Mouse (Mus musculus) common myeloid progenitor, adult 5-6 weeks (primary cell): Measurements from ENCODE around the gene Sept8. TPM values are rescaled to one million over a fixed set of nuclear protein-coding genes. Genes with fewer than 3 reads are reported as not detected.
A peak's percentile ranks its signal among the peaks of the same experiment; 100 is the strongest.
"Not testable (repeated sequence)": the region's sequence is repeated elsewhere in the genome, so short reads cannot be mapped to it uniquely, and the experiment has no call there.

Experiments used
- ATAC-seq: replicated peaks from 2 replicates; pipeline ENCODE4 v1.8.0; 2016; ENCODE audit warnings: low read depth, mild to moderate bottlenecking, moderate TSS enrichment, inconsistent platforms; ENCODE audit not compliant: poor library complexity, severe bottlenecking
- total RNA-seq: library from RNA; stranded (forward); fragments of 200-1000, 187-1606 nt; gene quantifications from 2 replicates; pipeline ENCODE4 v1.2.3, GENCODE M21; 2017

Gene Sept8
- total RNA-seq, 1 experiment from 2014 or later, result 64.2 TPM

DNA sequence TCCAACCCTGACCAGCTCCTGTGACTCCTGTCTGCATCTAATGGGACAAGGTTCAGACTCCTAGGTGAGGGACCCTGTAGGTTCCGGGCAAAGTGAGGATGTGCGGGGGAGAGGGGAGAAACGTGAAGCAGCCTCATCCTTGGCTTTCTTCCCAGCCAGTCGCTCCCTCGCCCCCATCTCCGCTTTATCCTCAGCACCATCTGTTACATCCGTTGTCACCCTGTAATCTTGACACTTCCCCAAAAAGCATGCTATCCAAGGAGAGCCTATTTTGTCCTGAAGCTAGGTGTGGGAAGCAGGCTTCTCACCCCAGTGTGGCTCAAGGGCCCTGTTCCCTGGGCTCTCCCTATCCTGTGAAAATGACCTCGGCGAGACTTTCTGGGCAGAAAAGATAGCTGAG lies 3.9 kb downstream of the Sept8 start:
- no peak for ATAC-seq

DNA sequence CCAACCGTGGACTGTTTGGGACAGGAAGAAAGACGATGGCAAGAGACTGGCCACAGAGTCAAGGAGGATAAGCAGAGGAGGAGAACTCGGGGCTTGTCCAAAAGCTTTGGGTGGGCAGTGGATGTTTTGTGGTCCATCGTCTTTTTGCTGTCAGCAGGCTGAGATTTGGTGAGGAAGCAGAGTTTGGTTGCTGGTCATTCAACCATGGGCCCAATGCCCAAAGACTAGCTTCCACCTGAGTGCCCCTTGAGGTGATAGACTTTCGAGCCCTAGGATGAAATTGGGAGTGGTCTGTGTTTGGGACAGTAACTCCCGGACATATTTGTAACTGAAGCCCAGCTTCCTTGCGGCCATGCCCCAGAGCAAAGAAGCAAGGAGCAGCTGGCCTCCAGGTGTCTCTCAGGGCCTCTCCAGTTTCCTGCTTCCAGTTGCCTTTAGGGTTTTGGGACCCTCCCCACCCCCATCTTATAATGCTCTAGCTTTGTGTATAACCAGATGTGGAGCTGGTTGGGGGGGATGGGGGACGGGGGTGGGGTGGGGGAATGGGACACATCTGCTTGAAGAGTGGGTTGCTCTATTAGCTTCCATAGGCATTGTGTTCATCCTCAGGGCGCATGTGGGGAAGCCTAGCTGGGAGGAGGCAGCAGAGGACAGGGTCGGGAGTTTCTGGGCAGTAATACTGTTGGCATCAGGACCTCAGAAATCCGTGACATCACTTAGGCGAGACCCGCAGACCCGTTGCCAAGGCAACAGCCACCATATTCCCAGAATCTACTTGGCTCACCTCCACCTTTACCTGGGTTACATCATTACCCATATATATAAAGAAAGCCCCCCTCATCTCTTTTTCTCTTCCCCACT lies 4.7 kb downstream of the Sept8 start:
- no peak for ATAC-seq

DNA sequence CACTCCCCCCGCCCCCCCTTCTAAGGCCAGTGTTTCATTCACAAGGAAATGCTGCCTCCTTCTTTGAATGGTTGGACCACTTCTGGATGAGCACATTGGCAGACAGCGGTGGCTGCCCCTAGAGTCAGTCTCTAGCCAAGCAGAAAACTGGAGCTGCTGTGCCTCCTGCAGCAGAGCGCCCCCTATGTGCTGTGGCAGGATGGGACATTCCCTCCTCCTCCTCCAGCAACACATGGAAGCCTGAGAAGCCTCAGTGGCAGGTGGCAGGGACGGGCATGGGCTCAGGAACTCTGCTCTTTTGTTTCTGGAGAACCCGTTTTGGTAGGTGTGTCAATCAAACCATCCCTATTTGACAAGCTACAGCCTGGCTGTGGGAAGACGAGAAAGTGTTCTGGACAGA lies 5.8 kb downstream of the Sept8 start:
- no peak for ATAC-seq

DNA sequence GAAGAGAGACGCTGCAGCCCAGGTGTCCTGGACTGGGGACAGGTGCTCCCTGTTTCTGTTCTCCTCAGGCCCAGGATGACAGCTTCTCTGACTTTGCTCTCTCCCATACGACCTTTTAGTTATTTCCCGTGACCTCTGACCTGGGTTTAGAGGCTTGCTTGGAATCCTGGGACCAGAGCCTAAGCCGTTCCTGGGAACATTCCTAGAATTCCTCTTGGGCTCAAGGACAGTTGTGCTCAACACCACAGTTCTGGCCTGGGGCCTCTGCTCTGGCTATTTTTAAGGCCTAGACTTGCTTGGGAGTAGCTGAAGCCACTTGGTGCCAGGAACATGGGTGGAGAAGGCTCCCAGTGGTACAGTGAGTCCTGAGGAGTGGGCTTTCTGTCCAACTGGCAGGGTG lies 6.4 kb downstream of the Sept8 start:
- no peak for ATAC-seq

DNA sequence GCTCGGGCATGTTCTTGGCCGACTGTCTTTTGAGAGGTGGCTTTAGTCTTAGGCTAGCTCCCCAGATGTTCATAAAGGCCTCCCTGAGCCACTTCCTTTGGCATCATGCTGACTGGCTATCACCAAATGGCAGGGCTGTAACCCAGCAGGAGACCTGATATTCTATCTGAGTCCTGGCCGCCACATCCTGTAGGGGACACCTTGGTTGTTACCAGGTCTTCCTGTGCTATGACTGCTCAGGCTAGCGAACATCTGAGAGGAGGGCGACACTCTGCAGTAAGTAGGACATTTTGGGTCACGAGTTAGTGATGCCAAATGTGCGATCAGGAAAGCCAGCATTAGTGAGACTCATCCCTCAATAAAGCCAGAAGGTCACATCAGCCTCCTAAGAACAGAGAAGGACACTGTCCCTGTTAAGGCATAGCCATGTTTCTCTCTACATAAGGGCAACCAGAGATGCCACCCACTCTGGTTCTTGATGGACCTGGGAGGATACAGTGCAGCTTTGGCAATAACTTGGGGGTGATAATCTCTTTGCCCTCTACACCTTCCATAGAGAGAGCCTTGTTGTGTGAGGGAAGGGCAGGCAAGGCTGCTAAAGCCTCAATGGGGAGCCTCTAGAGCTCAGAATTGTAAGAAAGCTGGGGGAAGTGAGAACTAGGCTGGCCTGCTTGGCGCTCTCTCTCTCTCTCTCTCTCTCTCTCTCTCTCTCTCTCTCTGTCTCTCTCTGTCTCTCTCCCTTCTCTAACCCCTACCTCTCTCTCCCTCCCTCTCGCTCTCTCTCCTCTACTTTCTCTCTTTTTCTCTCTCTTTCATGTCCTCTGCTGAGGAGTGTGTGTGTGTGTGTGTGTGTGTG lies 9.6 kb downstream of the Sept8 start:
- ATAC-seq, result peak; percentile 42

DNA sequence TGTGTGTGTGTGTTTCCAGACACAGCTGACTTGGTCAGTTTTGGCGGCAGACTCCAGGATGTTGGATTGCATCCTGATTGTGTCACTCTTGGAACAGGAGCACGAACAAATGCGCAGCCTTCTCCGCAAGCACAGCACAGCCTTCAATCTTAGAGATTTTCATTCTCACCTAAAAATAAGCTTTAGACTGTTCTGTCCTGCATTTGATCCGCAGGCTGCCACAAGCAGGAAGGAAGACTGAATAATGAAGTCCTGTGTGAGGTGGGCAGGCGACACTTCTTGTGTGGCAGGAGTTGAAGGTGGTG lies 10.1 kb downstream of the Sept8 start:
- ATAC-seq, result no peak

DNA sequence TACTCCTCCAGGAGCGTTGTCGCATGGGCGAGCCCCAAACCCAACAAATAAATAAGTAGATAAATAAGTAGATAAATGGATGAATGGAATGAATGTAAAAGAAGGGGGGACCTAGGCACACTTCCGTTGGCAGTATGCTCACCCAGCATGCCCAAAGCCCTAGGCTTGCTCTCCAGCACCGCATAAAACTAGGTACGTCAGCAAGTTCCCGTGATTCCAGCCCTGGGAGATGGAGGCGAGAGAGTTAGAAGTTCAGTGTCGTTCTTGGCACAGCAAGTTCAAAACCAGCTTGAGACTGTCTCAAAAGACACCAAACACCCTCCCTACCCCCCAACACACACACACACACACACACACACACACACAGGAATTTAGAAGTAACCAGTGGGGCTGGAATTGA lies 10.9 kb downstream of the Sept8 start:
- ATAC-seq, result no peak

DNA sequence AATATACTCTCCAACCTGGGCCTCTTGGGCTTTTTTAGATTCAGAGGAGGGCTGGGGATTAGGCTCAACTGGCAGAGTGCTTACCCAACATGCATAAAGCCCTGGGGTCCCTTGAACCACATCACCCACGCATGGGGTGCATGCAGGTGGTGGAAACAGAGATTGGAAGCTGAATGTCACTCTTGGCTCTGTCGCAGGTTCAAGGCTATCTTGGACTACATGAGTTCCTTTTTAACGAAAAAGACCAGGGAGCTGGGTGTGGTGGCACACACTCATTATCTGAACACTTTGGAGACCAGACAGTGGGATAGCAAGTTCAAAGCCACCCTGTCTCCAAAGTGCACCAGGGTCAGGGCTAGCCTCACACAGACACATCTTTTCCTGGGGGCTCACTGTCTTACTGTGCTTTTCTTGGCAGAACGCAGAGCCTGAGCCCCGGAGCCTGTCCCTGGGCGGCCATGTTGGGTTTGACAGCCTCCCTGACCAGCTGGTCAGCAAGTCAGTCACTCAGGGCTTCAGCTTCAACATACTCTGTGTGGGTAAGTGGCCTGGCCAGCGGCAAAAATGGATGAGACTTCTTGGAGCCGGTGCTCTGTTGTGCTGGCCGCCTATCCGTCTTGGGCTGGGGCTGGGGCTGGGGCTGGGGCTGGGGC lies 12.6 kb downstream of the Sept8 start:
- no peak for ATAC-seq

DNA sequence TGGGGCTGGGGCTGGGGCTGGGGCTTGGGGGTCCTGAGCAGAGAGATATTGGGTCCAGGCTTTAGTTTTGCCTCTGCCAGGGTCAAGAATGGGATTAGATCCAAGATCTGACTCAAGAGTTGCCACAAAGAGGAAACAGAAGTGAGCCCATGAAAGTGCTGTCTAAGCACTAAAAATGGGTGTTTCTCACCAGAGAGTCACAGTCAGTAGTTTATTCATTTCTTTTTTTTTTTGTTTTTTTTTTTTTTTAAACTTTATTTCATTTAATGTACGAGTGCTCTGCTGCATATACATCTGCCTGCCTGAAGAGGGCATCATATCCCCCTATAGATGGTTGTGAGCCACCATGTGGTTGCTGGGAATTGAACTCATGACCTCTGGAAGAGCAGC lies 13.2 kb downstream of the Sept8 start:
- no peak for ATAC-seq

DNA sequence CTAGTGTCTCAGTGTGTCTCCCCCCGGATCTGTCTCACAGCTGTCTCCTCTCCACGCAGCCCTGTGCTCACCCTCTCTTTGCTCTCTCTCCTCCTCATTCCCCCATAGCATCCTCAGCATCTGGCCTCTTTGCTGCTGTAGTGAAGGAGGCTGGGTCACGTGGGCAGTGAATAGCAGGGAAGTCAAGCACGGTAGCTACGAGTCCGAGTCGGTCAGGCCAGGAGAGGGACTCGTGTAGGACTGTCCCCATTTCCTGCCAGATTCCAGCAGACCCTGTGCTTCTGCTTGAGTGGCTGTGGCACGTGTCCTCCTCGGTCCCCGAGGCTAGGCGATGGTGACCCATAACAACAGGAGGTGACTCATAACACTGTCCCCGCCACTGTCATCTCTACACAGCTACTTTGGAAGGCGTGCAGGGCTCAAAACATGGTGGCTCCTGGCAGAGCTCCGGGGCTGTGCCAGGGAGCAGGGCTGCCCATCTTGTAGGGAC lies 20.0 kb downstream of the Sept8 start:
- ATAC-seq, result no peak

DNA sequence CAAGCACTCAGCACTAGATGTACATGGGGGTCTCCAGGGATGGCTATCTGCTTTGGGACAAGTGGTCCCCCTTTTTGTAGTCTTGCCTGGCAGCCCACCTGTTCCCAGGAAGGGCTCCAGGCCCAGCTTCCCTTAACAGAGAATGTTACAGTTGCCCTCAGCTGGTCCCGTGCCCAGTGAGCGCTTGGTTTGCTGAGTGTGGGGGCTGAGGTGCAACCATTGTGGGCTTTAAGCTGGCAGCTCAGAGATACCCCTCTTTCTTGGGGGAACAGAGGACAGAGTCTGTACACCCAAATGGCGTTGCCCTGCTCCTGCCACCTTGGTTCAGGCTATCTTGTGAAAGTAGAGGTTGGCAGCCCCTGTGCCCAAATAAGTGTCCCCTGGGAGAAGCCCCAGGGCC lies 21.3 kb downstream of the Sept8 start:
- no peak for ATAC-seq

DNA sequence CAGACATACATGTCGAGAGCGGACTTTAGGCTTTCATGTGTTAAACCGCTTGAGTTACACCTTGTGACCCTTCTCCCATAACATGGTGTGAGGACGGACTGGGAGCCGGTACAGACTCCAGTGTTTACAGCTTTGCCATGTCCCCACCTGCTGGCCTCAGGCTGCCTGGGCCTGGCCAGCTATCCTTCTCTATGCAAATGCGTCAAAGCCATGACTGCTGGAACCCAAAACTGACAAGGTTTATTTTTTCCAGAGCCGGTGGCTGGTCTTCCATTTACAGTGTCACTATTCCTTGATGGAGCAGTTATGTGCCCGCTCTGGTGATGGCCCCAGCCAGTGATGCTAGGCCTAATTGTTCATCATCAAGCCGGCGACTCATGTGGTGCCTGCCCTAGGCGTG lies 22.2 kb downstream of the Sept8 start:
- ATAC-seq, result no peak

DNA sequence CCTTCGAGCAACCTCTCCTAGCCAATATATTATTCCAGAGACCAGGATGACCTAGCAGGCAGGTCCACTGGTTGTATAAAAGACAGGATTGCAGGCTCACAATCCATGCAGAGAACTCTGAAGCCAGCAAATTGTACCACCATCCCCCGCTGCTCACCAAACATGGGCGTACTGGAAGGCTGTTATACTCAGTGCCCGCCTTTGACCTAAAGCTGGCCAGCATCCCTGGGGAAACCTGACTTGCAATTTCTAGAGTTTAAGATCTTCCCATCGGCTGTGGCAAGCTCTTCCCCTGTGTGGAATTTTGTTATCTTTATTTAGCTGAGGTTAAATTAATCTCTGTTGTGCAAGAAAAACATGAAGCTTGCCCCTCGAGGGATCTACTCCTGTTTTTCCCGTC lies 24.0 kb downstream of the Sept8 start:
- no peak for ATAC-seq

DNA sequence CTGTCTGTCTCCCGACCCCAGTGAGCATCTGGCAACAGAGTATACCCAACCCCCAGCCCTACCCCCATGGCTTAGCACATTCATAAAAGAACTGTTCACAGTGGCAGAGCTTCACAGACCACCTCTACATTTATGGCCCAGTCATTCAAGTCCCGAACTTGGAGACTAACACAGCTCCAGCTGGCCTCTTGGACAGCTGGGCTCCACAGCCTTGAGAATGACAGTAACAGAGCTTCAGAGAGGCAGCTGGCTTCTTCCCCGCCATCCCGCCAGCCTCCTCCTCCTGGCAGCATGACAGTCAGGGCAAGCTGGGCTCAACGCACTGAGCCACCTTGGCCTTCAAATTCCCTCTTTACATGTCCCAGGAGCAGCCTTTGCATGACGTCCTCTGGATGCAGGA lies 27.2 kb downstream of the Sept8 start:
- ATAC-seq, result no peak

DNA sequence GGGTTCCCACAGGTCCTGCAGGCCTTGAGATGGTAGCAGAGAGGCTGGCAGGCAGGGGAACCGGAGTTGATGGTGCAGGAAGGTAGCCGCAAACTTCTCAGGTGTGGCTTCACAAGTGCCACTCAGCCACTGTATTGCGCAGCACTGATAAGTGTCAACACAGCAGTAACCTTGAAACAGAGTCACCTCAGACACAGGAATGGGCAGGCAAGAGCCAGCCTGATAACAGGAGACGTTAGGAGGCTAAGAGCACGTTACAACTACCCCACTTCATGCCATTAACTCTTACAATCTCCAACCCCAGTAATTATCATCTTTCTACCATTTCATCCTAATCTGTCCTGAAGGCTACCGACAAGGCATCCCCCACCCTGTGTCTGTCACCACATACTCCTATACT lies 28.5 kb downstream of the Sept8 start:
- ATAC-seq, result peak; percentile 39; the same call in 1 of the 2 replicates

DNA sequence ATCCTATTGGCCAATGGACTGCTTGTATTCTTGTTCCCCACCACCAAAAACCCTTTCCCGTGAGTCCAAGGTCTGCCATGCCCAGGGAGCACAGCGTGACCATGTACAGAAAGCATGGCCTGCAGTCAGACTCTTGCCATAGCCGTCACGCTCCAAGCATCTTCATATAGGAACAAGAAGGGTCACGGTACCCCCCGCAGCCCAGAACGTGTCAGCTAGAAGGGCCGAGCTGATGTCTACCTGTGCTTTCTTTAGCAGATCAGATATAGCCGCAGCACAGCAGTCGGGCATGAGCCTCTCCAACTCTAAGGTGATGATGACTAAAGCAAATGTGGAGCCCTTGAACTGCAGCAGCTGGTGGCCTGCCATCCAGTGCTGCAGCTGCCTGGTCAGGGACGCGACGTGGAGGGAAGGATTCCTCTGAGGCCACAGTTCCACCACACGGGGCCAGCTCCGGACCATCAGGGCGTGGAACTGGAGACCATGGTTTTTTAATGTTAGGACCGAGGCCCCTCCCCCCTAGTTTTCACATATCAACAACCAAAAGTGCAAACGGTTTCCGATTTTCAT lies 29.1 kb downstream of the Sept8 start:
- ATAC-seq, result no peak

DNA sequence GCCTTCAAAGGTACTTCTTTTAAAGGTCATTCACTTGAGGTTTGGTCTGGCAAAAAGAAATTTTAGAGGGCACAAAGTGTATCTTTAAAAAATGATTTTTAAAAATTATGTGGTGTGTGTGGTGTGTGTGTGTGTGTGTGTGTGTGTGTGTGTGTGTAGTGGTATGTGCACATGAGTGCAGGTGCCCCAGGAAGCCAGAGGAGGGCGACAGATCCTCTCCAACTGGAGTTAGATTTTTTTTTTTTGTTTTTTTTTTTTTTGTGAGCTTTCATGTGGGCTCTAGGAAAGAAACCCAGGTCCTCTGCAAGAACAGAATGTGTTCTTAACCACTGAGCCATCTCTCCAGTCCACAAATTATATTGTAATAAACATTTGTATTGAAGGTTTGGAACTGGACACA lies 31.7 kb downstream of the Sept8 start:
- no peak for ATAC-seq

DNA sequence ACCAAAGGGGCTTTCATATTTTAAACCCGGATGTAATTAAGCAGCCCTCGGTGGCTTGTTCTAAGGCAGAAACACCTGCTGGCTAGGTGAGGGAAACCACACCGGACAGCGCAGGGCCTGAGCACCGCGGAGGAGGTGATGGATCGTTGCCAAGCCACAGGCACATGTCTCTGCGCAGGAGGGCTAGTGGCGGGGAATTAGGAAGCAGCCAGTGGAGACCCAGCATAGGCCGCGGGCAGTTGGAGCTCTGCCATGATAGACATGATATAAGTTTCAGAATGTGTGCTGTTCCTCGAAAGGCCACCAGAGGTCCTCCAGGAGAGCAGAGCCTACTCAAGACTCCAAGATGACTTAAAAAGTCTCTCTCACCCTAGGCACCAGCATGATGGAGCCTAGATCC lies 32.7 kb downstream of the Sept8 start:
- ATAC-seq, result peak; percentile 93

DNA sequence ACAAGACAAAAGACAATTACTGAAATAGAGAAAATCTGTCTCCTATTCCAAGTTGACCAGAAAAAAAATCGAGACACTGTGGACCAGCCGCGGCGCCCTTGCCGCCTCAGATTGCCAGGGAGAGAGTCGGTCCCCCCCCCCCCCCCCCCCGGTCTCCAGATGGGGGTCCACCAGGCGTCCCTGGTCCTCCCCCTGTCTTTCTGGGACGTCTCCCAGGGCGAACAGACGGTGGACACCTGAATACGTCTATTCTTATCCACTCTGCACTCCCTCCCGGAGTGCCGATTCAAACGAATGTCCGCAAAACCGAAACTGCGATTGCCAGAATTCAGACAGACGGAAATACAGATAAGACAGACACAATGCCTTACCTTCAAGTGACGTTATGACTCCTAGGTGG lies 37.5 kb downstream of the Sept8 start:
- ATAC-seq, result not testable (repeated sequence)

DNA sequence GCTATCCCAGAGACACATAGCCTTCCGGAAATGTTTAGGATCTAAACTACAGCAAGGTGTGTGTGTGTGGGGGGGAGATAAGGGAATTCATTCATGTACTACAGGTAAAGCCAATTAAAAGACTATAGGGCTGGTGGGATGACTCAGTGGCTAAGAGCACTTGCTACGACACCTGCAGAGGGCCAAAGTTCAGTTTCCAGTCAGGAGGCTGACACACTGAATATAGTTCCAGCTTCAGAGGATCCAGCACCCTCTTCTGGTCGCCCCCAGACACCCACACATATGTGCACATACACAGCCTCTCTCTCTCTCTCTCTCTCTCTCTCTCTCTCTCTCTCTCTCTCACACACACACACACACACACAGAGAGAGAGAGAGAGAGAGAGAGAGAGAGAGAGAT lies 38.9 kb downstream of the Sept8 start:
- ATAC-seq, result not testable (repeated sequence)

DNA sequence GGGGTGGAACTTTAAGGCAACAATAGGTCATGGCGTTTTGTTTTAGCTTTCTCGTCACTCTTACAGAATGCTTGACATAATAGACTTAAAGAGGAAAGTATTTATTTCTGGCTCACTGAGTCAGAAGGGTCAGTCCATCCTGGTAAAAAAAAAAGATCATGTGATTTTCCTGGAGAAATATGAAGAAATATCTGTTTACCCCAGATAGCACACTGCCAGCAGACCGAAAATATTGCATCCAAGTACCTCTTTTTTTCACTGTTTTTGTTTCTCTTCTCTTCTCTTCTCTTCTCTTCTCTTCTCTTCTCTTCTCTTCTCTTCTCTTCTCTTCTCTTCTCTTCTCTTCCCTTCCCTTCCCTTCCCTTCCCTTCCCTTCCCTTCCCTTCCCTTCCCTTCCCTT lies 40.9 kb downstream of the Sept8 start:
- ATAC-seq, result not testable (repeated sequence)
